In genomic region chr6:91114716-91115115, GRCm38 (mm10) we compare ENCODE assay signal across 8 mouse cellular contexts. TPM values are rescaled to one million over a fixed set of nuclear protein-coding genes. Genes with fewer than 3 reads are reported as not detected.
DNase-seq lines count a peak whose midpoint lies in the region; ATAC-seq and TF ChIP-seq lines count a peak whose summit lies in the region.
"Had no signal": no experiment of that assay in that cellular context is flagged by ENCODE, and none has a peak within 500 bp of the region (broad histone marks: within the 10 kb centered on the region; RNA-seq: fewer than 3 reads in every experiment).

No protein-coding gene starts in this region.

- no peaks in the 10 kb centered on the region for H3K4me1 ChIP-seq in lung, embryonic 14.5 days (ENCODE audit: insufficient read depth)
- peaks cover 9% of the 10 kb centered on the region; the same call in 1 of the 2 replicates for H3K4me1 ChIP-seq in lung, adult 2 months (ENCODE audit: control insufficient read depth, insufficient read depth, low read length)
- peaks cover 30% of the 10 kb centered on the region for H3K4me1 ChIP-seq in hindbrain, embryonic 14.5 days (replicated peaks; ENCODE audit: control insufficient read depth, insufficient read depth, low read length)
- H3K4me1 ChIP-seq in neural tube, embryonic 14.5 days (ENCODE audit: control insufficient read depth, insufficient read depth, low read length) = peaks cover 13% of the 10 kb centered on the region

- H3K36me3 ChIP-seq in lung, embryonic 14.5 days (ENCODE audit: insufficient read depth) = no peaks in the 10 kb centered on the region
- H3K36me3 ChIP-seq in hindbrain, embryonic 14.5 days (replicated peaks; ENCODE audit: control insufficient read depth, insufficient read depth) = no peaks in the 10 kb centered on the region
- H3K36me3 ChIP-seq in neural tube, embryonic 14.5 days (ENCODE audit: control insufficient read depth, insufficient read depth, low read length) = no peaks in the 10 kb centered on the region

- no peak for TF ChIP-seq CTCF in lung, embryonic 14.5 days (IDR thresholded peaks at IDR 0.05; ENCODE audit: low read depth)
- no peak for TF ChIP-seq CTCF in lung, adult 2 months (IDR thresholded peaks at IDR 0.05; ENCODE audit: insufficient read depth, low read length)

- no peak overlapping the region for H3K9ac ChIP-seq in lung, embryonic 14.5 days
- H3K9ac ChIP-seq in hindbrain, embryonic 14.5 days = no peak overlapping the region
- H3K9ac ChIP-seq in neural tube, embryonic 14.5 days (replicated peaks; ENCODE audit: low read depth, low read length) = no peak overlapping the region; the same call in 1 of the 2 replicates

- ATAC-seq in lung, embryonic 14.5 days (ENCODE audit: insufficient read depth) = no peak
- no peak for ATAC-seq in hindbrain, embryonic 14.5 days (ENCODE audit: low FRiP score)
- no peak for ATAC-seq in neural tube, embryonic 14.5 days (ENCODE audit: low read depth)

- peak overlapping the region; percentile 97 for H3K4me2 ChIP-seq in lung, embryonic 14.5 days
- peak overlapping the region; percentile 77 for H3K4me2 ChIP-seq in hindbrain, embryonic 14.5 days (replicated peaks)
- peak overlapping the region; percentile 11; the same call in 1 of the 2 replicates for H3K4me2 ChIP-seq in neural tube, embryonic 14.5 days (ENCODE audit: low read depth, low read length)

- no peak overlapping the region for H3K27ac ChIP-seq in lung, embryonic 14.5 days (ENCODE audit: low read depth)
- no peak overlapping the region for H3K27ac ChIP-seq in hindbrain, embryonic 14.5 days
- H3K27ac ChIP-seq in neural tube, embryonic 14.5 days (ENCODE audit: low read depth, low read length) = no peak overlapping the region

- H3K4me3 ChIP-seq in lung, embryonic 14.5 days (ENCODE audit: low read depth, low read length) = 0 out of 2 replicates have a peak overlapping the region, but pooled peaks have one; percentile 4
- H3K4me3 ChIP-seq in lung, adult 2 months (replicated peaks; ENCODE audit: extremely low read depth, low read depth, low read length) = no peak overlapping the region
- H3K4me3 ChIP-seq in hindbrain, embryonic 14.5 days (replicated peaks; ENCODE audit: low read length) = no peak overlapping the region
- H3K4me3 ChIP-seq in neural tube, embryonic 14.5 days (ENCODE audit: low read depth, low read length) = no peak overlapping the region

- peaks cover 4% of the 10 kb centered on the region; the same call in 1 of the 2 replicates for H3K27me3 ChIP-seq in lung, embryonic 14.5 days (ENCODE audit: insufficient read depth, low read length)
- no peaks in the 10 kb centered on the region for H3K27me3 ChIP-seq in hindbrain, embryonic 14.5 days (ENCODE audit: control insufficient read depth, insufficient read depth, low read length)
- H3K27me3 ChIP-seq in neural tube, embryonic 14.5 days (ENCODE audit: control insufficient read depth, insufficient read depth, low read length) = no peaks in the 10 kb centered on the region

- DNase-seq in lung, embryonic 14.5 days = no peak
- no peak for DNase-seq in lung, adult 2 months
- DNase-seq in ZHBTc4 (ENCODE audit: low read depth, low spot score) = peak; percentile 21
- DNase-seq in hindbrain, embryonic 14.5 days (ENCODE audit: low spot score) = no peak
- no peak for DNase-seq in left cerebral cortex, adult 11 months (ENCODE audit: low spot score)
- DNase-seq in urinary bladder, postnatal 10 days (ENCODE audit: low spot score) = no peak
- DNase-seq: cerebellum, adult 9-10 months had no signal

- 6% methylated on average over 2 of the region's 2 CpGs for WGBS in lung, embryonic 14.5 days
- WGBS in lung, adult 2 months = 24% methylated on average over 2 of the region's 2 CpGs
- WGBS in hindbrain, embryonic 14.5 days = 58% methylated on average over 2 of the region's 2 CpGs
- WGBS in neural tube, embryonic 14.5 days = 54% methylated on average over 2 of the region's 2 CpGs

- TF ChIP-seq POLR2A in lung, adult 2 months (IDR thresholded peaks at IDR 0.05; ENCODE audit: borderline replicate concordance, extremely low read depth, low read depth, low read length) = no peak

- H3K9me3 ChIP-seq in lung, embryonic 14.5 days (ENCODE audit: low read depth, low read length) = no peaks in the 10 kb centered on the region
- H3K9me3 ChIP-seq in hindbrain, embryonic 14.5 days (ENCODE audit: control insufficient read depth, low read length) = no peaks in the 10 kb centered on the region
- H3K9me3 ChIP-seq in neural tube, embryonic 14.5 days (ENCODE audit: control insufficient read depth, low read length) = no peaks in the 10 kb centered on the region

RNA-seq across cellular contexts. Expression of gene Nup210, which starts 1.9 kb away (rescaled TPM):
- polyA plus RNA-seq in lung, embryonic 14.5 days (2014; fragmentation: Nextera tagmentation; extraction: Ambion mirVana) = 30.8 and 35.3 TPM in 2 replicates
- 25.7 and 40.2 TPM in 2 replicates for polyA plus RNA-seq in lung, adult 2 months (2012; rRNA removed)
- polyA plus RNA-seq in hindbrain, embryonic 14.5 days (2014; fragmentation: Nextera tagmentation; extraction: Ambion mirVana) = 23.3 TPM in 2 replicates
- 18.3 and 21.5 TPM in 2 replicates for polyA plus RNA-seq in neural tube, embryonic 14.5 days (2014; fragmentation: Nextera tagmentation; extraction: Ambion mirVana)

RNA-seq across cellular contexts. Expression of gene Hdac11, which starts 41.7 kb away (rescaled TPM):
- 8.1 and 8.8 TPM in 2 replicates for polyA plus RNA-seq in lung, embryonic 14.5 days (2014; fragmentation: Nextera tagmentation; extraction: Ambion mirVana)
- 18.4 and 18.7 TPM in 2 replicates for polyA plus RNA-seq in lung, adult 2 months (2012; rRNA removed)
- polyA plus RNA-seq in hindbrain, embryonic 14.5 days (2014; fragmentation: Nextera tagmentation; extraction: Ambion mirVana) = 42.7 and 50.1 TPM in 2 replicates
- 43.0 and 50.0 TPM in 2 replicates for polyA plus RNA-seq in neural tube, embryonic 14.5 days (2014; fragmentation: Nextera tagmentation; extraction: Ambion mirVana)

Comparison
In these comparisons a context has a peak if more than half of its experiments do, and no peak if none do; other contexts are left out.
1. H3K4me2 ChIP-seq: peak in every context shown above with its lines; median percentile 97 in lung, embryonic 14.5 days; 77 in hindbrain, embryonic 14.5 days; 11 in neural tube, embryonic 14.5 days.